Mouse (Mus musculus): ENCODE results near the gene Hspa5.

DNA sequence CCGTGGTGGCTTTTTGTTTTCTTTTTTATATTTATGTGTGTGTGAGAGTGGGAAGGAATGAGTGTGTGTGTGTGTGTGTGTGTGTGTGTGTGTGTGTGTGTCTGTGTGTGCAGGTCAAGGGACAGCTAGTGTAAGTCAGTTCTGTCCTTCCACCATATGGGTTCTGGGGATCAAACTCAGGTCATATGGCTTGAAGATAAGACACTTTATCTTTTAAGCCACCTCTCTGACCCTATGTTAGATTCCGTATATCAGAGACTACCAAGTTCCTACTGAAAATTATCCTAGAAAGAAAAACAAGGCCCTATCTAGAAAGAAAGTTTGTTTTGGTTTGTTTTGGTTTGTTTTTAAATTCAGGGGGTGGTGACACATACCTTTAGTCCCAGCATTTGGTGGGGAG lies 9.6 kb upstream of the Hspa5 start:
- TF ChIP-seq MYOD1 (IDR thresholded peaks at IDR 0.05; ENCODE audit: control insufficient read depth, insufficient read length, low read depth): no peak
- TF ChIP-seq CTCF (IDR thresholded peaks at IDR 0.05; ENCODE audit: control insufficient read depth, insufficient read depth, insufficient read length): no peak
- no peak for TF ChIP-seq USF1 (IDR thresholded peaks at IDR 0.05; ENCODE audit: low read depth)
- TF ChIP-seq FOSL1 (IDR thresholded peaks at IDR 0.05; ENCODE audit: insufficient read depth, low read length, poor library complexity, severe bottlenecking): no peak
- no peak for TF ChIP-seq MAX (IDR thresholded peaks at IDR 0.05)
- no peak for TF ChIP-seq CEBPB (IDR thresholded peaks at IDR 0.05; ENCODE audit: low read depth)
